Mouse (Mus musculus): ENCODE measurements at regions not wholly inside any gene's neighbourhood (a gene's known extent, or its start where the extent isn't known, plus 50 kb on each side); places are given as distances from the start of the nearest gene placed in this dataset.

DNA sequence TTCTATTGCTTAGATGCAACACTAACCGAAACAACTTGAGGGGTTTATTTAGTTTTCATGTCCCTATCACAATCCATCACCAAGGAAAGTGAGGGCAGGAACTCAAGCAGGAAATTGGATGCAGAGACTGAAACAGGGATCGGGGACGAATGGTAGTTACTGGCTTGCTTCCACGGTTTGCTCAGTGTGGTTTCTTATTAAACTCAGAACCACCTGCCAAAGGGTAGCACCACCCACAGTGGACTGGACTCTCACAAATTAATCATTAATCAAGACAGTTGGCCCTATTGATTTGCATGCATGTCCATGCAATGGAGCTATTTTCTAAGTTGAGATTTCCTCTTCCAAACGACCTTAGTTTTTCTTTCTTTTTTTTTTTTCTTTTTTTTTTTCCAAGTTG is 719.2 kb downstream of the Diaph3 start:
- no peak for TF ChIP-seq GATA1 (IDR thresholded peaks at IDR 0.05; ENCODE audit: borderline replicate concordance, low read length)
- no peak for TF ChIP-seq FLI1 (IDR thresholded peaks at IDR 0.05; ENCODE audit: low read length)
